Mouse (Mus musculus) urinary bladder, postnatal 4 days (tissue): ENCODE measurements around the gene Tnni3k.

Experiments used
- DNase-seq, 2 experiments: peaks; one replicate each; pipeline ENCODE4 v3.0.0; 2021 to 2022; ENCODE audit warnings: low spot score in 2 of 2

Tnni3k gene

GRCm38 (mm10) chr3:154949551-154949950 is 105.7 kb downstream of the Tnni3k start:
- DNase-seq, result no peak

GRCm38 (mm10) chr3:154945688-154946161 is 109.5 kb downstream of the Tnni3k start:
- DNase-seq, result no peak

- no peak for DNase-seq
These were observed 127.5 kb downstream of the Tnni3k start for GRCm38 (mm10) chr3:154927757-154928156.

GRCm38 (mm10) chr3:154924936-154925335 is 130.3 kb downstream of the Tnni3k start:
- no peak for DNase-seq

GRCm38 (mm10) chr3:154915566-154915965 is 139.6 kb downstream of the Tnni3k start:
- DNase-seq, result no peak

- no peak for DNase-seq
These were observed 141.6 kb downstream of the Tnni3k start for GRCm38 (mm10) chr3:154913641-154914040.

GRCm38 (mm10) chr3:154896737-154897136 is 158.5 kb downstream of the Tnni3k start:
- DNase-seq, result no peak

- DNase-seq, result no peak
These were observed 162.0 kb downstream of the Tnni3k start for GRCm38 (mm10) chr3:154893225-154893624.

- no peak for DNase-seq
These were observed 169.8 kb downstream of the Tnni3k start for GRCm38 (mm10) chr3:154885452-154885851.

- DNase-seq, result no peak
These were observed 170.2 kb downstream of the Tnni3k start for GRCm38 (mm10) chr3:154885048-154885447.

GRCm38 (mm10) chr3:154881428-154881986 is 173.7 kb downstream of the Tnni3k start:
- no peak for DNase-seq

- no peak for DNase-seq
These were observed 174.7 kb downstream of the Tnni3k start for GRCm38 (mm10) chr3:154880536-154880939.

GRCm38 (mm10) chr3:154880108-154880507 is 175.1 kb downstream of the Tnni3k start:
- no peak for DNase-seq

- no peak for DNase-seq
These were observed 175.7 kb downstream of the Tnni3k start for GRCm38 (mm10) chr3:154879515-154879914.

- no peak for DNase-seq
These were observed 176.1 kb downstream of the Tnni3k start for GRCm38 (mm10) chr3:154879080-154879479.

GRCm38 (mm10) chr3:154868807-154869206 is 186.4 kb downstream of the Tnni3k start:
- no peak for DNase-seq

- no peak for DNase-seq
These were observed 193.3 kb downstream of the Tnni3k start for GRCm38 (mm10) chr3:154861921-154862320.

- no peak for DNase-seq
These were observed 195.5 kb downstream of the Tnni3k start for GRCm38 (mm10) chr3:154859721-154860120.

GRCm38 (mm10) chr3:154853257-154853656 is 201.9 kb downstream of the Tnni3k start:
- DNase-seq, result no peak

- DNase-seq, result no peak
These were observed 202.9 kb downstream of the Tnni3k start for GRCm38 (mm10) chr3:154852281-154852680.

GRCm38 (mm10) chr3:154842247-154842646 is 213.0 kb downstream of the Tnni3k start:
- no peak for DNase-seq

- DNase-seq, result no peak
These were observed 214.1 kb downstream of the Tnni3k start for GRCm38 (mm10) chr3:154841076-154841475.

- no peak for DNase-seq
These were observed 217.3 kb downstream of the Tnni3k start for GRCm38 (mm10) chr3:154837861-154838260.

- DNase-seq, result no peak
These were observed 219.1 kb downstream of the Tnni3k start for GRCm38 (mm10) chr3:154836137-154836536.
